Mouse (Mus musculus) spleen, adult 10 weeks (tissue): ENCODE results near the gene 4930556J24Rik. TPM values are rescaled to one million over a fixed set of nuclear protein-coding genes. Genes with fewer than 3 reads are reported as not detected.

Experiments
- polyA plus RNA-seq: library from polyadenylated mRNA; stranded (reverse); fragments of 350-450 nt; fragmentation: Illumina TruSeq; extraction: RNeasy Lipid Tissue Mini Kit (QIAGEN cat#74804); gene quantifications from one replicate; pipeline ENCODE4 v1.2.3, GENCODE M21; 2015; ENCODE audit warnings: low replicate concordance; ENCODE audit not compliant: insufficient read depth

The 4930556J24Rik gene
- polyA plus RNA-seq, result not detected

GRCm38 (mm10) chr11:3976678-3977077 is at the start of gene 4930556J24Rik:
Gene 4930556J24Rik, minus strand, starts transcription at chr11:3976778.

GRCm38 (mm10) chr11:3983291-3983862 is 6.8 kb upstream of the 4930556J24Rik start, which contains the start of gene Gal3st1:
Gene Gal3st1, plus strand, starts transcription at chr11:3983636.

GRCm38 (mm10) chr11:3963610-3964415 is 12.8 kb downstream of the 4930556J24Rik start, which contains the start of gene Pes1:
Gene Pes1, plus strand, starts transcription at chr11:3963975.

GRCm38 (mm10) chr11:3931511-3932211 is 44.9 kb downstream of the 4930556J24Rik start, which contains the start of gene Tcn2:
Gene Tcn2, minus strand, starts transcription at chr11:3932159.

GRCm38 (mm10) chr11:3914109-3914840 is 62.3 kb downstream of the 4930556J24Rik start, which contains the start of gene Slc35e4:
Gene Slc35e4, minus strand, starts transcription at chr11:3914664.

GRCm38 (mm10) chr11:3894406-3895281 is 81.9 kb downstream of the 4930556J24Rik start, which contains the start of the genes 4921536K21Rik and Dusp18:
Gene 4921536K21Rik, minus strand, starts transcription at chr11:3895098.
Gene Dusp18, plus strand, starts transcription at chr11:3895240.

Other genes starting within 250 kb of the 4930556J24Rik start
- not detected for gene Osbp2, start 112.9 kb downstream of the 4930556J24Rik start, polyA plus RNA-seq
- gene 4921536K21Rik, start 81.7 kb downstream of the 4930556J24Rik start, polyA plus RNA-seq, result not detected
- gene Dusp18, start 81.5 kb downstream of the 4930556J24Rik start, polyA plus RNA-seq, result 0.59 TPM
- gene Slc35e4, start 62.1 kb downstream of the 4930556J24Rik start, polyA plus RNA-seq, result 0.43 TPM
- gene Tcn2, start 44.6 kb downstream of the 4930556J24Rik start, polyA plus RNA-seq, result 39.0 TPM
- gene Pes1, start 12.8 kb downstream of the 4930556J24Rik start, polyA plus RNA-seq, result 99.8 TPM
- not detected for gene Gal3st1, start 6.9 kb upstream of the 4930556J24Rik start, polyA plus RNA-seq
- not detected for gene Sec14l4, start 54.7 kb upstream of the 4930556J24Rik start, polyA plus RNA-seq
- gene Sec14l3, start 88.1 kb upstream of the 4930556J24Rik start, polyA plus RNA-seq, result not detected
- 2.1 TPM for gene Mtfp1, start 118.7 kb upstream of the 4930556J24Rik start, polyA plus RNA-seq
- 1.8 TPM for gene Sec14l2, start 146.6 kb upstream of the 4930556J24Rik start, polyA plus RNA-seq
- gene Rnf215, start 158.4 kb upstream of the 4930556J24Rik start, polyA plus RNA-seq, result 23.6 TPM
- gene Ccdc157, start 183.5 kb upstream of the 4930556J24Rik start, polyA plus RNA-seq, result 5.8 TPM
- gene Sf3a1, start 183.6 kb upstream of the 4930556J24Rik start, polyA plus RNA-seq, result 41.7 TPM
- gene Tbc1d10a, start 210.0 kb upstream of the 4930556J24Rik start, polyA plus RNA-seq, result 13.5 TPM
- 2.3 TPM for gene Castor1, start 241.4 kb upstream of the 4930556J24Rik start, polyA plus RNA-seq